Mouse (Mus musculus) bone marrow macrophage, adult 2 months (primary cell): ENCODE measurements around the gene Bak1.

Source experiments
- CTCF ChIP-seq: IDR thresholded peaks from 2 replicates; pipeline ENCODE4 v1.5.1; 2012; ENCODE audit warnings: low read depth, mild to moderate bottlenecking, low read length, moderate library complexity
- POLR2A ChIP-seq: IDR thresholded peaks from 2 replicates; pipeline ENCODE4 v1.6.1; 2012; ENCODE audit warnings: mild to moderate bottlenecking, low read depth, low read length, borderline replicate concordance

DNA sequence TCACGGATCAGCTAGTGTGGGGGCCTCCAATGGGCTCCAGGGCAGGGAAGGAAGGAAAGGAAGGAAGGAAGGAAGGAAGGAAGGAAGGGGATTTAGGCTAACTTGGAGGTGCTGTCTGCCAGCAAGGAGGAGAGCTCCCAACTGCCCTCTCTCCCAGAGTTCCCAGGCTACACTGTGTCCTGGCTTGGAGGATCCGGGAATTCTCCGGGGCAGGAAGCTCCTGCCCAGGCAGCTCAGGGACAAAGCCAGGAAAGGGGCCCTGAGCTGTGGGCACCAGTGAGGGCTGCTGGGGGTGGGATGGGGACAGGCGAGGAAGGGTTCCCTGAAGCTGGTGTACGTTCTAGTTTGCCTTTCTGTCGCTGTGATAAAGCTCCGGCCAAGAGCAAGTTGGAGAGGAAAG lies 7.7 kb upstream of the Bak1 start:
- TF ChIP-seq POLR2A (no peak), CTCF (no peak)
